Mouse (Mus musculus) cortical plate, adult 2 months (tissue): ENCODE results near the gene Usp7.
A peak's percentile ranks its signal among the peaks of the same experiment; 100 is the strongest.

Experiments used
- CTCF ChIP-seq: fragments of 200-500 bp; IDR thresholded peaks from 2 replicates; pipeline ENCODE4 v1.5.1; 2011; ENCODE audit warnings: mild to moderate bottlenecking, control low read depth, low read length; ENCODE audit not compliant: insufficient read depth; ENCODE audit errors: extremely low read depth
- POLR2A ChIP-seq: fragments of 200-500 bp; IDR thresholded peaks from 2 replicates; pipeline ENCODE4 v1.6.1; 2011; ENCODE audit warnings: mild to moderate bottlenecking, low read length, control low read depth; ENCODE audit not compliant: insufficient read depth; ENCODE audit errors: extremely low read depth

GRCm38 (mm10) chr16:8738542-8739514, 53.3 kb downstream of the Usp7 start:
- TF ChIP-seq POLR2A (0 out of 2 replicates have a peak, but pooled peaks have one; percentile 33), CTCF (no peak)
